Mouse (Mus musculus): ENCODE measurements around the gene Camk2g.
A peak's percentile ranks its signal among the peaks of the same experiment; 100 is the strongest.

The Camk2g gene

GRCm38 (mm10) chr14:20702096-20702740 is 91.7 kb downstream of the Camk2g start:
- no peak for DNase-seq (ENCODE audit: low read depth, low spot score)

GRCm38 (mm10) chr14:20701554-20701953 is 92.3 kb downstream of the Camk2g start:
- DNase-seq (ENCODE audit: low read depth, low spot score) = no peak

- no peak for DNase-seq (ENCODE audit: low read depth, low spot score)
Observed at GRCm38 (mm10) chr14:20700362-20700761, 93.5 kb downstream of the Camk2g start.

DNA sequence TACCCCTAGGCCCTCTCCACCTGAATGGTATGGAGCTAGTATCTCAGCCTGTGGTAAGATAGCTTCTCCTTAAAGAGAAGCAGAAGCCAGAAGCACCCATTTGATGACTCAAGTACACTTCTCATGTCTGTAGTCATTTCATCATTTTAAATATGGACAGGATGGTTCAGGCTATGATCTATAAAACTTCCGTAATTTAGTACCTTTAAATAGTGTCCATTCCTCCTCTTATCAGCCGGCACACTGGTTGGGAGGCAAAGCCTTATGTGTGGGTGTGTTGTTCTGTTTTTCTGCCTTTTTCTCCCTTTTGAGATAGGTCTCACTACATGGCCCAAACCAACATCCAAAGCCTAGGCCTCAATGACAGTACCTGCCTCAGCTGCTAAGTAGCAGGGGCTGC is 95.4 kb downstream of the Camk2g start:
- DNase-seq (ENCODE audit: low read depth, low spot score) = no peak

DNA sequence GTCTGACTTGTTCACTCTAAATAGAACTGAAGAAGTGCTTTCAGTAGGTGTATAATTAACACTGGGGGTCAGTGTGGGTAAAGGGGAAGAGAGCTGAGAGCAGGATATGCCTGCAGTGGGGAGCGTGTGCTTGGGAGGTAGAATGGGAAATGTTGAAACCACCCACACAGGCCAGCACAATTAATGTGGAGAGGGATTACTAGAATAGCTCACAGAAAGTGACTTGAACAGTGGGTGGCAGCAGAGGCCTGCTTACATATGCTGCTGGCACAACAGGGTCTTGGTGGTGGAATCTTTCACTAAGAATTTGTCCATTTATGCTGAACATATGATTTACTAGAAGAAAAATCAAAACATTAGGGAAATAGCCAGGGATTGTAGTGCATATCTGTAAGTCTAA is 96.9 kb downstream of the Camk2g start:
- peak; percentile 33 for DNase-seq (ENCODE audit: low read depth, low spot score)

- DNase-seq (ENCODE audit: low read depth, low spot score) = no peak
Observed at GRCm38 (mm10) chr14:20695761-20696520, 97.9 kb downstream of the Camk2g start.

DNA sequence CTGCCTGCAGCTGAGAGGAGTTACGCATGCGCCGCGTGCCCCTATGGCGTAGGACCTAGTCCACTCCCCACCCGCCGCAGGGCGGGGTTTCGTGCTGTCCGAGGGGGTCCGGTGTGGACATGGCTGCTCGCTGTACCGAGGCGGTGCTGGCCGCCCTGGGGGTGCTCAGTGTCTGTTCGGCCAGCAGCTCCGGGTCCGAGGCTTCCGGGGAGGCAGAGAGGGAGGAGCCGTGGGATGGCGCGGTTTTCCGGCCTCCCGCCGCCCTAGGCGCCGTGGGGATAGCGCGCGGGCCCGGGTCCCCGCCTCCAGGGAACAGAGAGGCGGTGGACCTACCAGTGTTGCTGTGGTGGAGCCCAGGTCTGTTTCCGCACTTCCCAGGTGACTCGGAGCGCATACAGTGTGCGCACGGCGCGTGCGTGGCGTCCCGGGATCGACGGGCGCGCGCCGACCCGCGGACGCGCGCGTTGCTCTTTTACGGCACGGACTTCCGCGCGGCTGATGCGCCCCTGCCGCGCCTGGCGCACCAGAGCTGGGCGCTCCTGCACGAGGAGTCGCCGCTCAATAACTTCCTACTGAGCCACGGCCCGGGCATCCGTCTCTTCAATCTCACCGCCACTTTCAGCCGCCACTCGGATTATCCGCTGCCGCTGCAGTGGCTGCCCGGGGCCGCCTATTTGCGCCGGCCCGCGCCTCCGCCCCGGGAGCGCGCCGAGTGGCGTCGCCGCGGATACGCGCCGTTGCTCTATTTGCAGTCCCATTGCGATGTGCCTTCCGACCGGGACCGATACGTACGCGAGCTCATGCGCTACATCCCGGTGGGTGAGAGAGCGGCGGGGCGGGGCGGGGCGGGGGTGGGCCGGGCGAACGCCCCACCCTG is 98.8 kb downstream of the Camk2g start, which contains the start of gene Fut11:
Fut11 (plus strand) TSS at position 85 of the 877 bp plus-strand sequence.
- DNase-seq (ENCODE audit: low read depth, low spot score) = peak; percentile 83

GRCm38 (mm10) chr14:20694185-20694883 is 99.6 kb downstream of the Camk2g start:
- DNase-seq (ENCODE audit: low read depth, low spot score) = no peak

GRCm38 (mm10) chr14:20693589-20694101 is 100.2 kb downstream of the Camk2g start:
- DNase-seq (ENCODE audit: low read depth, low spot score) = no peak

DNA sequence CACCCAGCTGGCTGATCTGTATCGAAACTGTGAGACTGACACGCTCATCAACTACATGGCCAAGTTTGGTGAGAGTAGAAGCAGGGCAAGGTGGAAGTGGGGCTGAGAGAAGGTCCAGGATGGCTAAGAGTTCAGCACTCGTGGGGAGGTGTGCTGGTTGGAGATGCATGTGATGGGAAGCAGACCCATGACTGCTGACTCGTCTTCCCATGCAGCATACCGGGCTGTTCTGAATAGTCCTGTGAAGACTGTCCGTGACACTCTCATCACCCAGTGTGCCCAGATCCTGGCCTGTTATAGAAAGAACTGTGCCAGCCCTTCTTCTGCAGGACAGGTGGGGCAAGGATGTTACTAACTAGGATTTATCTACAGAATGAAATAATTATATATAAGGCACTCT is 102.1 kb downstream of the Camk2g start:
- no peak for DNase-seq (ENCODE audit: low read depth, low spot score)

GRCm38 (mm10) chr14:20689009-20689408 is 104.9 kb downstream of the Camk2g start:
- no peak for DNase-seq (ENCODE audit: low read depth, low spot score)

GRCm38 (mm10) chr14:20686576-20686975 is 107.3 kb downstream of the Camk2g start:
- DNase-seq (ENCODE audit: low read depth, low spot score) = no peak

All from ES-CJ7 (cell line).